Mouse (Mus musculus) left cerebral cortex, postnatal 25 days (tissue): Measurements from ENCODE around the gene Dnajc12. TPM values are rescaled to one million over a fixed set of nuclear protein-coding genes. Genes with fewer than 3 reads are reported as not detected.

Experiments used
- total RNA-seq, 2 experiments: library from RNA; stranded (reverse); gene quantifications; 2 replicates each; pipeline ENCODE4 v1.2.3; 2021

The Dnajc12 gene
- total RNA-seq, 2 experiments from 2014 or later: 17.9 to 20.2 TPM

Other genes starting within 250 kb of the Dnajc12 start
- 1 to 10 TPM; 2.8 to 3.8 TPM for gene Mypn, start 178.5 kb upstream of the Dnajc12 start, total RNA-seq
- gene Herc4, start 138.6 kb upstream of the Dnajc12 start, total RNA-seq: 10 to 100 TPM; 43.1 to 44.4 TPM
- gene Sirt1, start 739 bp upstream of the Dnajc12 start, total RNA-seq: 10 to 100 TPM; 12.1 to 13.3 TPM
- gene Gm7075, start 39.3 kb downstream of the Dnajc12 start, total RNA-seq: not detected
- gene Ctnna3, start 47.7 kb downstream of the Dnajc12 start, total RNA-seq: 1 to 10 TPM; 2.1 to 2.2 TPM